ENCODE assay signal across 13 mouse cellular contexts in the genomic region with DNA sequence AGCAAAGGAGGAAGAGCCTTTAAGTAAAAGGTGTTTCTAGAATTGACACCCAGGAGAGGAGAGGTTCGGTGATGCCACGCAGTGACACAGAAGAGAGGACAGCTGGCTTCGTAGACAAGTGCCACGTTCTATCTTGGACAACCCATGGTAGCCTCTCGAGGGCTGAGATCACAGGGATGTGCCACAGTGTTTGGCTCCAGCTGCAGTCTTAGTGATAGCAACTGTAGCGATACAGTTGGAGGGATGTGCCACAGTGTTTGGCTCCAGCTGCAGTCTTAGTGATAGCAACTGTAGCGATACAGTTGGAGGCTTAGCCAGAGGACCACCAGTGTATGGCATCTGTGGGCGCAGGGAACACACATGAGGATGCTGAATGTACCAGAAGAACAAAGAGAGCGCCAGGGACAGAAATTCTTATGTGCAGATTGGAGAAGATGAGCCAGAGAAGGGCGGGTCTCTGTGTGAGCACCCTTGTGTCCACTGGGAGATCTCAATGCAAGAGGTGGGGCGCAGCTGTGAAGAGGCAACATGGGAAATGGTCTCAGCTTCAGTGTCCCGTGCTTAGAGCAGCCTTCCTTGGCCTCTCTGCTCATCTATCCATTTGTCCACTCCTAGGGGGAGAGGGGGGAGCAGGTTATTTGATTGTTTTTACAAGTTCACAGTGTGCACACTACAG.
DNase-seq lines count a peak whose midpoint lies in the region; ATAC-seq lines count a peak whose summit lies in the region.
"Had no signal": no experiment of that assay in that cellular context is flagged by ENCODE, and none has a peak within 500 bp of the region (broad histone marks: within the 10 kb centered on the region; RNA-seq: fewer than 3 reads in every experiment).

No protein-coding gene starts in this region.

- 0 out of 2 replicates have a peak overlapping the region, but pooled peaks have one; percentile 19 for H3K27ac ChIP-seq in neural tube, embryonic 13.5 days (replicated peaks)
- H3K27ac ChIP-seq in neural tube, embryonic 15.5 days (replicated peaks), result no peak overlapping the region
- 0 out of 2 replicates have a peak overlapping the region, but pooled peaks have one; percentile 17 for H3K27ac ChIP-seq in hindbrain, embryonic 12.5 days
- H3K27ac ChIP-seq in liver, embryonic 16.5 days (ENCODE audit: low read length), result peak overlapping the region; percentile 94
- H3K27ac ChIP-seq: heart, adult 2 months; kidney, postnatal 0 days; left cerebral cortex, adult 2 months had no signal

- no peak overlapping the region for H3K4me3 ChIP-seq in neural tube, embryonic 13.5 days
- no peak overlapping the region for H3K4me3 ChIP-seq in neural tube, embryonic 15.5 days (replicated peaks)
- H3K4me3 ChIP-seq in hindbrain, embryonic 12.5 days, result no peak overlapping the region
- 0 out of 2 replicates have a peak overlapping the region, but pooled peaks have one; percentile 22 for H3K4me3 ChIP-seq in liver, embryonic 16.5 days (ENCODE audit: low read depth, low read length)
- H3K4me3 ChIP-seq: heart, adult 2 months; left cerebral cortex, adult 2 months had no signal

- 0 out of 2 replicates have a peak, but pooled peaks cover 6% of the 10 kb centered on the region for H3K36me3 ChIP-seq in neural tube, embryonic 13.5 days
- 0 out of 2 replicates have a peak, but pooled peaks cover 4% of the 10 kb centered on the region for H3K36me3 ChIP-seq in neural tube, embryonic 15.5 days
- H3K36me3 ChIP-seq in hindbrain, embryonic 12.5 days, result no peaks in the 10 kb centered on the region
- H3K36me3 ChIP-seq in liver, embryonic 16.5 days (ENCODE audit: control insufficient read depth, insufficient read depth), result peaks cover 6% of the 10 kb centered on the region; the same call in 1 of the 2 replicates

- H3K4me1 ChIP-seq in neural tube, embryonic 13.5 days (replicated peaks), result peaks cover 18% of the 10 kb centered on the region
- peaks cover 11% of the 10 kb centered on the region for H3K4me1 ChIP-seq in neural tube, embryonic 15.5 days
- H3K4me1 ChIP-seq in hindbrain, embryonic 12.5 days, result peaks cover 21% of the 10 kb centered on the region
- peaks cover 42% of the 10 kb centered on the region for H3K4me1 ChIP-seq in liver, embryonic 16.5 days (ENCODE audit: control insufficient read depth, low read depth, low read length)

- H3K4me2 ChIP-seq in neural tube, embryonic 13.5 days, result no peak overlapping the region
- H3K4me2 ChIP-seq in neural tube, embryonic 15.5 days, result no peak overlapping the region
- H3K4me2 ChIP-seq in hindbrain, embryonic 12.5 days (replicated peaks), result no peak overlapping the region
- peak overlapping the region; percentile 54 for H3K4me2 ChIP-seq in liver, embryonic 16.5 days (ENCODE audit: low read depth, low read length)

- no peaks in the 10 kb centered on the region for H3K9me3 ChIP-seq in neural tube, embryonic 13.5 days
- no peaks in the 10 kb centered on the region for H3K9me3 ChIP-seq in neural tube, embryonic 15.5 days (replicated peaks)
- H3K9me3 ChIP-seq in hindbrain, embryonic 12.5 days (replicated peaks), result no peaks in the 10 kb centered on the region
- H3K9me3 ChIP-seq in liver, embryonic 16.5 days (replicated peaks; ENCODE audit: control insufficient read depth, low read length), result no peaks in the 10 kb centered on the region

- 87% methylated on average over 12 of the region's 12 CpGs for WGBS in neural tube, embryonic 13.5 days
- 90% methylated on average over 12 of the region's 12 CpGs for WGBS in neural tube, embryonic 15.5 days
- 88% methylated on average over 12 of the region's 12 CpGs for WGBS in hindbrain, embryonic 12.5 days
- 39% methylated on average over 12 of the region's 12 CpGs for WGBS in liver, embryonic 16.5 days (ENCODE audit: insufficient replicate concordance)

- H3K9ac ChIP-seq in neural tube, embryonic 13.5 days, result no peak overlapping the region
- no peak overlapping the region for H3K9ac ChIP-seq in neural tube, embryonic 15.5 days (replicated peaks)
- no peak overlapping the region for H3K9ac ChIP-seq in hindbrain, embryonic 12.5 days
- H3K9ac ChIP-seq in liver, embryonic 16.5 days (ENCODE audit: low read depth, low read length), result peak overlapping the region; percentile 45

- DNase-seq in spleen, postnatal 10 days (ENCODE audit: low spot score in 2 of 2), result peak; percentile 30 to 58
- no peak for DNase-seq in kidney, adult 18-20 months
- DNase-seq in heart, adult 18-20 months, result no peak
- no peak for DNase-seq in embryo, embryonic 9.5 days (ENCODE audit: extremely low spot score)
- DNase-seq: heart, adult 2 months; heart, postnatal 36 days; lung, adult 18-20 months had no signal

- 0 out of 2 replicates have a peak, but pooled peaks have one; percentile 22 for ATAC-seq in neural tube, embryonic 13.5 days (ENCODE audit: low read depth)
- ATAC-seq in neural tube, embryonic 15.5 days (ENCODE audit: low FRiP score), result no peak
- ATAC-seq in hindbrain, embryonic 12.5 days (ENCODE audit: low FRiP score), result no peak
- ATAC-seq in liver, embryonic 16.5 days (ENCODE audit: low read depth), result peak; percentile 99

- H3K27me3 ChIP-seq in neural tube, embryonic 13.5 days, result no peaks in the 10 kb centered on the region
- no peaks in the 10 kb centered on the region for H3K27me3 ChIP-seq in neural tube, embryonic 15.5 days (replicated peaks)
- H3K27me3 ChIP-seq in hindbrain, embryonic 12.5 days, result no peaks in the 10 kb centered on the region
- no peaks in the 10 kb centered on the region for H3K27me3 ChIP-seq in liver, embryonic 16.5 days (ENCODE audit: control insufficient read depth, insufficient read depth, low read depth, low read length)

Comparison
In these comparisons a context has a peak if more than half of its experiments do, and no peak if none do; other contexts are left out.
1. ATAC-seq: peak in neural tube, embryonic 13.5 days (single experiment) and liver, embryonic 16.5 days (single experiment); none in neural tube, embryonic 15.5 days (single experiment) and hindbrain, embryonic 12.5 days (single experiment).
2. DNase-seq: peak in spleen, postnatal 10 days (2 of 2); none in kidney, adult 18-20 months (single experiment), heart, adult 18-20 months (0 of 2) and embryo, embryonic 9.5 days (single experiment).